Mouse (Mus musculus): ENCODE measurements around the gene Csmd2. TPM values are rescaled to one million over a fixed set of nuclear protein-coding genes. Genes with fewer than 3 reads are reported as not detected.

Gene Csmd2
- polyA plus RNA-seq, 1 experiment from 2014 or later: not detected

- Histone ChIP-seq H3K9me3 (ENCODE audit: low read length) (no peaks in the 10 kb centered on the region), H3K4me2 (replicated peaks; ENCODE audit: low read depth, low read length) (no peak overlapping the region), H3K4me1 (ENCODE audit: insufficient read depth, low read length) (no peaks in the 10 kb centered on the region), H3K27me3 (ENCODE audit: insufficient read depth, low read length) (no peaks in the 10 kb centered on the region), H3K4me3 (ENCODE audit: low read length) (no peak overlapping the region), H3K36me3 (ENCODE audit: insufficient read depth, low read length) (no peaks in the 10 kb centered on the region), H3K27ac (ENCODE audit: low read length) (no peak overlapping the region), H3K9ac (replicated peaks; ENCODE audit: low read length) (no peak overlapping the region)
- 90% methylated on average over 1 of the region's 1 CpGs for WGBS
- ATAC-seq (ENCODE audit: low FRiP score, low TSS enrichment): no peak
Measured at GRCm38 (mm10) chr4:128468040-128468439, 480.4 kb downstream of the Csmd2 start.

- ATAC-seq (ENCODE audit: low FRiP score, low TSS enrichment): no peak
- H3K4me3 ChIP-seq (ENCODE audit: low read length): no peak overlapping the region
Measured at GRCm38 (mm10) chr4:128476249-128476648, 488.6 kb downstream of the Csmd2 start.

GRCm38 (mm10) chr4:128483891-128484290 lies 496.2 kb downstream of the Csmd2 start:
- no peaks in the 10 kb centered on the region for H3K27me3 ChIP-seq (ENCODE audit: insufficient read depth, low read length)
- no peak overlapping the region for H3K9ac ChIP-seq (replicated peaks; ENCODE audit: low read length)
- H3K9me3 ChIP-seq (ENCODE audit: low read length): no peaks in the 10 kb centered on the region
- WGBS: 82% methylated on average over 7 of the region's 7 CpGs
- H3K4me2 ChIP-seq (replicated peaks; ENCODE audit: low read depth, low read length): no peak overlapping the region
- no peak overlapping the region for H3K4me3 ChIP-seq (ENCODE audit: low read length)
- H3K36me3 ChIP-seq (ENCODE audit: insufficient read depth, low read length): no peaks in the 10 kb centered on the region
- H3K4me1 ChIP-seq (ENCODE audit: insufficient read depth, low read length): no peaks in the 10 kb centered on the region
- no peak overlapping the region for H3K27ac ChIP-seq (ENCODE audit: low read length)
- no peak for ATAC-seq (ENCODE audit: low FRiP score, low TSS enrichment)

More at GRCm38 (mm10) chr4:128476249-128476648, 488.6 kb downstream of the Csmd2 start:
- Histone ChIP-seq H3K36me3 (ENCODE audit: insufficient read depth, low read length) (no peaks in the 10 kb centered on the region), H3K27ac (ENCODE audit: low read length) (no peak overlapping the region), H3K4me2 (replicated peaks; ENCODE audit: low read depth, low read length) (no peak overlapping the region), H3K27me3 (ENCODE audit: insufficient read depth, low read length) (no peaks in the 10 kb centered on the region), H3K9ac (replicated peaks; ENCODE audit: low read length) (no peak overlapping the region), H3K4me1 (ENCODE audit: insufficient read depth, low read length) (no peaks in the 10 kb centered on the region), H3K9me3 (ENCODE audit: low read length) (no peaks in the 10 kb centered on the region)
- 87% methylated on average over 5 of the region's 5 CpGs for WGBS

GRCm38 (mm10) chr4:128484679-128485078 lies 497.0 kb downstream of the Csmd2 start:
- H3K27ac ChIP-seq (ENCODE audit: low read length): no peak overlapping the region
- no peaks in the 10 kb centered on the region for H3K36me3 ChIP-seq (ENCODE audit: insufficient read depth, low read length)
- no peak; the same call in 1 of the 2 replicates for ATAC-seq (ENCODE audit: low FRiP score, low TSS enrichment)
- H3K4me3 ChIP-seq (ENCODE audit: low read length): no peak overlapping the region
- no peaks in the 10 kb centered on the region for H3K27me3 ChIP-seq (ENCODE audit: insufficient read depth, low read length)
- no peaks in the 10 kb centered on the region for H3K9me3 ChIP-seq (ENCODE audit: low read length)
- no peaks in the 10 kb centered on the region for H3K4me1 ChIP-seq (ENCODE audit: insufficient read depth, low read length)
- WGBS: 77% methylated on average over 2 of the region's 2 CpGs
- no peak overlapping the region for H3K9ac ChIP-seq (replicated peaks; ENCODE audit: low read length)
- H3K4me2 ChIP-seq (replicated peaks; ENCODE audit: low read depth, low read length): no peak overlapping the region

- no peak for ATAC-seq (ENCODE audit: low FRiP score, low TSS enrichment)
- Histone ChIP-seq H3K27ac (ENCODE audit: low read length) (no peak overlapping the region), H3K4me3 (ENCODE audit: low read length) (no peak overlapping the region), H3K9me3 (ENCODE audit: low read length) (no peaks in the 10 kb centered on the region), H3K36me3 (ENCODE audit: insufficient read depth, low read length) (no peaks in the 10 kb centered on the region), H3K4me2 (replicated peaks; ENCODE audit: low read depth, low read length) (no peak overlapping the region), H3K9ac (replicated peaks; ENCODE audit: low read length) (no peak overlapping the region), H3K4me1 (ENCODE audit: insufficient read depth, low read length) (no peaks in the 10 kb centered on the region), H3K27me3 (ENCODE audit: insufficient read depth, low read length) (no peaks in the 10 kb centered on the region)
- WGBS: 72% methylated on average over 11 of the region's 11 CpGs
Measured at GRCm38 (mm10) chr4:128489521-128490100, 502.0 kb downstream of the Csmd2 start.

GRCm38 (mm10) chr4:128492055-128492454 lies 504.4 kb downstream of the Csmd2 start:
- Histone ChIP-seq H3K27me3 (ENCODE audit: insufficient read depth, low read length) (no peaks in the 10 kb centered on the region), H3K36me3 (ENCODE audit: insufficient read depth, low read length) (no peaks in the 10 kb centered on the region), H3K27ac (ENCODE audit: low read length) (no peak overlapping the region), H3K4me2 (replicated peaks; ENCODE audit: low read depth, low read length) (no peak overlapping the region), H3K4me3 (ENCODE audit: low read length) (no peak overlapping the region), H3K4me1 (ENCODE audit: insufficient read depth, low read length) (no peaks in the 10 kb centered on the region), H3K9ac (replicated peaks; ENCODE audit: low read length) (no peak overlapping the region), H3K9me3 (ENCODE audit: low read length) (no peaks in the 10 kb centered on the region)
- 74% methylated on average over 8 of the region's 8 CpGs for WGBS
- ATAC-seq (ENCODE audit: low FRiP score, low TSS enrichment): no peak

- 65% methylated on average over 2 of the region's 2 CpGs for WGBS
- Histone ChIP-seq H3K9ac (replicated peaks; ENCODE audit: low read length) (no peak overlapping the region), H3K4me2 (replicated peaks; ENCODE audit: low read depth, low read length) (no peak overlapping the region), H3K27ac (ENCODE audit: low read length) (no peak overlapping the region), H3K4me3 (ENCODE audit: low read length) (no peak overlapping the region), H3K27me3 (ENCODE audit: insufficient read depth, low read length) (no peaks in the 10 kb centered on the region), H3K4me1 (ENCODE audit: insufficient read depth, low read length) (no peaks in the 10 kb centered on the region), H3K9me3 (ENCODE audit: low read length) (no peaks in the 10 kb centered on the region), H3K36me3 (ENCODE audit: insufficient read depth, low read length) (no peaks in the 10 kb centered on the region)
- no peak for ATAC-seq (ENCODE audit: low FRiP score, low TSS enrichment)
Measured at GRCm38 (mm10) chr4:128499980-128500379, 512.3 kb downstream of the Csmd2 start.

- H3K9ac ChIP-seq (replicated peaks; ENCODE audit: low read length): no peak overlapping the region
- no peaks in the 10 kb centered on the region for H3K9me3 ChIP-seq (ENCODE audit: low read length)
- no peaks in the 10 kb centered on the region for H3K36me3 ChIP-seq (ENCODE audit: insufficient read depth, low read length)
- H3K4me1 ChIP-seq (ENCODE audit: insufficient read depth, low read length): no peaks in the 10 kb centered on the region
- WGBS: 21% methylated on average over 10 of the region's 10 CpGs
- no peak for ATAC-seq (ENCODE audit: low FRiP score, low TSS enrichment)
- H3K4me3 ChIP-seq (ENCODE audit: low read length): no peak overlapping the region
- H3K4me2 ChIP-seq (replicated peaks; ENCODE audit: low read depth, low read length): no peak overlapping the region
- no peak overlapping the region for H3K27ac ChIP-seq (ENCODE audit: low read length)
- no peaks in the 10 kb centered on the region for H3K27me3 ChIP-seq (ENCODE audit: insufficient read depth, low read length)
Measured at GRCm38 (mm10) chr4:128506878-128507277, 519.2 kb downstream of the Csmd2 start.

GRCm38 (mm10) chr4:128509885-128510284 lies 522.2 kb downstream of the Csmd2 start:
- Histone ChIP-seq H3K9me3 (ENCODE audit: low read length) (no peaks in the 10 kb centered on the region), H3K27ac (ENCODE audit: low read length) (no peak overlapping the region), H3K4me2 (replicated peaks; ENCODE audit: low read depth, low read length) (no peak overlapping the region), H3K4me3 (ENCODE audit: low read length) (no peak overlapping the region), H3K9ac (replicated peaks; ENCODE audit: low read length) (no peak overlapping the region), H3K27me3 (ENCODE audit: insufficient read depth, low read length) (no peaks in the 10 kb centered on the region), H3K4me1 (ENCODE audit: insufficient read depth, low read length) (no peaks in the 10 kb centered on the region), H3K36me3 (ENCODE audit: insufficient read depth, low read length) (no peaks in the 10 kb centered on the region)
- ATAC-seq (ENCODE audit: low FRiP score, low TSS enrichment): no peak
- WGBS: 73% methylated on average over 5 of the region's 5 CpGs

GRCm38 (mm10) chr4:128514496-128514895 lies 526.8 kb downstream of the Csmd2 start:
- no peak for ATAC-seq (ENCODE audit: low FRiP score, low TSS enrichment)
- H3K9me3 ChIP-seq (ENCODE audit: low read length): no peaks in the 10 kb centered on the region
- H3K27ac ChIP-seq (ENCODE audit: low read length): no peak overlapping the region
- H3K4me3 ChIP-seq (ENCODE audit: low read length): no peak overlapping the region
- H3K36me3 ChIP-seq (ENCODE audit: insufficient read depth, low read length): no peaks in the 10 kb centered on the region
- H3K9ac ChIP-seq (replicated peaks; ENCODE audit: low read length): no peak overlapping the region
- H3K27me3 ChIP-seq (ENCODE audit: insufficient read depth, low read length): no peaks in the 10 kb centered on the region
- WGBS: 86% methylated on average over 5 of the region's 5 CpGs
- no peak overlapping the region for H3K4me2 ChIP-seq (replicated peaks; ENCODE audit: low read depth, low read length)
- no peaks in the 10 kb centered on the region for H3K4me1 ChIP-seq (ENCODE audit: insufficient read depth, low read length)
